Comparison of ENCODE assay signal across 8 mouse cellular contexts in the genomic region with DNA sequence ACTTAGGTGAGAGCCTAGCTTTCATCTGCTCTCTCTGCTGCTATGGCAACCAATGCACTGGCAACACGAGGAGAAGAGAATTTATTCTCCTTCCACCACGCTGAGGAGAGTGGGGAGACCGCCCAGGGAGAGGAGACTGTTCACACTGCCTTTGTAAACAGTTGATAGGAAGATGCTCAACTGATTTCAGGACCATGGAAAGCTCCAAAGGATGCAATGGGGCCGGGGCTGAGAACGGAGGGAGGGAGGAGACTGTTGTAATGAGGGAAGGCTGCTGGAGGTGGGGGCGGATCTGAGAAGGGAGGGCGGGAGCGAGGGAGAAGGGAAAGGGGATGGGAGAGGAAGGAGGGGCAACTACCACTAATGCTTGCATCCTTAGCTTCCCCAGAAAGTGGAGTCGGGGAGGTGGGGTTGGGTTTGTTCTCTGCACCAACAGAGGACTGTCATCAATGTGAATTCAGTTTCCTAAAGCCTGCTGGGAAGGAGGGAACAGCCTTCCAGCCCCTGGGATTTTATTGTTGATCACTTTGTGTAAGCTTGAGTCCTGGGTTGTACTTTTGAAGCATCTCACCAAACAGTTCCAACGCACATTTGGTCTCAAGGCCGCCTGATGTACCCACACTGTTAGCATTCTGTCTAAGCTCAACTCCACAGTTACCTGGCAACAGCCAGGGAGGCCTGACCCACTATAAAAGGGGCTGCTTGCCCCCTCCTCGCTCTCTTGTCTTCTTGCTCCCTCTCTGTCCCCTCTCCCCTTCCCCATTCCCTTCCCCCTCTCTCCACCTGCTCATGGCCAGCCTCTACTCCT. TPM values are rescaled to one million over a fixed set of nuclear protein-coding genes. Genes with fewer than 3 reads are reported as not detected.
DNase-seq lines count a peak whose midpoint lies in the region; ATAC-seq and TF ChIP-seq lines count a peak whose summit lies in the region.

No protein-coding gene starts in this region.

- no peak overlapping the region for H3K27ac ChIP-seq in lung, embryonic 14.5 days (ENCODE audit: low read depth)
- peak overlapping the region; percentile 31 for H3K27ac ChIP-seq in cortical plate, adult 2 months (ENCODE audit: insufficient read depth, low read length)
- no peak overlapping the region for H3K27ac ChIP-seq in limb, embryonic 11.5 days (replicated peaks; ENCODE audit: low read depth, low read length)

- DNase-seq in lung, embryonic 14.5 days, result peak; percentile 93
- DNase-seq in lung, adult 18-20 months, result no peak
- DNase-seq in frontal cortex, postnatal 14 days (ENCODE audit: low spot score in 2 of 2), result peak; percentile 65 to 66
- peak; percentile 82 for DNase-seq in limb, embryonic 11.5 days (ENCODE audit: low spot score)
- DNase-seq in retina, embryonic 14.5 days (ENCODE audit: low spot score), result peak; percentile 81
- DNase-seq in gastrocnemius, postnatal 14 days, result no peak
- no peak for DNase-seq in heart, adult 8-10 months (ENCODE audit: low spot score)

- H3K4me3 ChIP-seq in lung, embryonic 14.5 days (ENCODE audit: low read depth, low read length), result no peak overlapping the region
- no peak overlapping the region for H3K4me3 ChIP-seq in cortical plate, adult 2 months (ENCODE audit: insufficient read depth, low read length)
- H3K4me3 ChIP-seq in limb, embryonic 11.5 days (ENCODE audit: low read depth, low read length), result no peak overlapping the region

- no peak for ATAC-seq in lung, embryonic 14.5 days (ENCODE audit: insufficient read depth)
- ATAC-seq in limb, embryonic 11.5 days (ENCODE audit: insufficient number of reproducible peaks, low FRiP score, low TSS enrichment, low read depth), result 0 out of 2 replicates have a peak, but pooled peaks have one; percentile 51

- H3K4me1 ChIP-seq in lung, embryonic 14.5 days (ENCODE audit: insufficient read depth), result no peaks in the 10 kb centered on the region
- no peaks in the 10 kb centered on the region for H3K4me1 ChIP-seq in cortical plate, adult 2 months (ENCODE audit: control insufficient read depth, insufficient read depth, low read length)
- H3K4me1 ChIP-seq in limb, embryonic 11.5 days (ENCODE audit: control insufficient read depth, insufficient read depth, low read length), result no peaks in the 10 kb centered on the region

- H3K36me3 ChIP-seq in lung, embryonic 14.5 days (ENCODE audit: insufficient read depth), result no peaks in the 10 kb centered on the region
- H3K36me3 ChIP-seq in limb, embryonic 11.5 days (ENCODE audit: control insufficient read depth, insufficient read depth, low read length), result no peaks in the 10 kb centered on the region

- no peak overlapping the region for H3K9ac ChIP-seq in lung, embryonic 14.5 days
- H3K9ac ChIP-seq in limb, embryonic 11.5 days (ENCODE audit: low read length), result no peak overlapping the region

- peak; percentile 73 for TF ChIP-seq POLR2A in cortical plate, adult 2 months (IDR thresholded peaks at IDR 0.05; ENCODE audit: extremely low read depth, insufficient read depth, low read length)

- intact Hi-C loops in gastrocnemius, postnatal 14 days (cut with DNase I; ENCODE audit: low total_unique reads), result no loop called here

- WGBS in lung, embryonic 14.5 days, result 6% methylated on average over 12 of the region's 12 CpGs
- WGBS in limb, embryonic 11.5 days, result 12% methylated on average over 12 of the region's 12 CpGs

- no peak for TF ChIP-seq CTCF in lung, embryonic 14.5 days (IDR thresholded peaks at IDR 0.05; ENCODE audit: low read depth)
- no peak for TF ChIP-seq CTCF in cortical plate, adult 2 months (IDR thresholded peaks at IDR 0.05; ENCODE audit: extremely low read depth, insufficient read depth, low read length)

- no peaks in the 10 kb centered on the region for H3K9me3 ChIP-seq in lung, embryonic 14.5 days (ENCODE audit: low read depth, low read length)
- H3K9me3 ChIP-seq in limb, embryonic 11.5 days (ENCODE audit: control insufficient read depth, low read length), result no peaks in the 10 kb centered on the region

- H3K27me3 ChIP-seq in lung, embryonic 14.5 days (ENCODE audit: insufficient read depth, low read length), result no peaks in the 10 kb centered on the region
- no peaks in the 10 kb centered on the region for H3K27me3 ChIP-seq in limb, embryonic 11.5 days (ENCODE audit: control insufficient read depth, insufficient read depth, low read length)

- no peak overlapping the region for H3K4me2 ChIP-seq in lung, embryonic 14.5 days
- H3K4me2 ChIP-seq in limb, embryonic 11.5 days (ENCODE audit: low read depth, severe bottlenecking), result no peak overlapping the region

RNA-seq across cellular contexts. Expression of a gene that starts 7.8 kb away (rescaled TPM):
- 0.38 TPM in 1 of 2 replicates, not detected in the other for polyA plus RNA-seq in lung, embryonic 14.5 days (2014; fragmentation: Nextera tagmentation; extraction: Ambion mirVana)
- not detected in 2 replicates for polyA plus RNA-seq in cortical plate, adult 2 months (2012; rRNA removed)
- polyA plus RNA-seq in limb, embryonic 11.5 days (2014; fragmentation: Nextera tagmentation; extraction: Ambion mirVana), result not detected in 2 replicates
- total RNA-seq in gastrocnemius, postnatal 14 days (2021), result not detected
- not detected for total RNA-seq in heart, adult 8-10 months (2022)

RNA-seq across cellular contexts. Expression of a gene that starts 18.8 kb away (rescaled TPM):
- polyA plus RNA-seq in lung, embryonic 14.5 days (2014; fragmentation: Nextera tagmentation; extraction: Ambion mirVana), result 3.6 and 4.3 TPM in 2 replicates
- 8.2 and 8.5 TPM in 2 replicates for polyA plus RNA-seq in cortical plate, adult 2 months (2012; rRNA removed)
- polyA plus RNA-seq in limb, embryonic 11.5 days (2014; fragmentation: Nextera tagmentation; extraction: Ambion mirVana), result 3.5 and 3.7 TPM in 2 replicates
- total RNA-seq in gastrocnemius, postnatal 14 days (2021), result 1 to 10 TPM; 4.9 TPM
- 10 to 100 TPM; 10.2 to 11.6 (median 10.8) TPM for total RNA-seq in heart, adult 8-10 months (2022)

RNA-seq across cellular contexts. Expression of a gene that starts 55.5 kb away (rescaled TPM):
- polyA plus RNA-seq in lung, embryonic 14.5 days (2014; fragmentation: Nextera tagmentation; extraction: Ambion mirVana), result 53.8 and 63.1 TPM in 2 replicates
- polyA plus RNA-seq in cortical plate, adult 2 months (2012; rRNA removed), result 33.2 and 39.0 TPM in 2 replicates
- polyA plus RNA-seq in limb, embryonic 11.5 days (2014; fragmentation: Nextera tagmentation; extraction: Ambion mirVana), result 64.6 and 78.0 TPM in 2 replicates
- 1 to 10 TPM; 6.5 to 6.9 TPM for total RNA-seq in gastrocnemius, postnatal 14 days (2021)
- total RNA-seq in heart, adult 8-10 months (2022), result 10 to 100 TPM; 11.2 to 12.6 (median 12.2) TPM

RNA-seq across cellular contexts. Expression of a gene that starts 55.8 kb away (rescaled TPM):
- 112 and 116 TPM in 2 replicates for polyA plus RNA-seq in lung, embryonic 14.5 days (2014; fragmentation: Nextera tagmentation; extraction: Ambion mirVana)
- polyA plus RNA-seq in cortical plate, adult 2 months (2012; rRNA removed), result 190 and 196 TPM in 2 replicates
- 106 and 112 TPM in 2 replicates for polyA plus RNA-seq in limb, embryonic 11.5 days (2014; fragmentation: Nextera tagmentation; extraction: Ambion mirVana)
- total RNA-seq in gastrocnemius, postnatal 14 days (2021), result 100 to 1,000 TPM in 1 of 2 experiments, 10 to 100 TPM in 1; 92.5 to 102 TPM
- total RNA-seq in heart, adult 8-10 months (2022), result 100 to 1,000 TPM; 195 to 224 (median 212) TPM

Comparison
In these comparisons a context has a peak if more than half of its experiments do, and no peak if none do; other contexts are left out.
1. DNase-seq: peak in lung, embryonic 14.5 days (single experiment), frontal cortex, postnatal 14 days (2 of 2), limb, embryonic 11.5 days (single experiment) and retina, embryonic 14.5 days (single experiment); none in lung, adult 18-20 months (0 of 2), gastrocnemius, postnatal 14 days (single experiment) and heart, adult 8-10 months (single experiment).